Mouse (Mus musculus) spleen, adult 2 months (tissue): ENCODE measurements around the gene Asxl2. TPM values are rescaled to one million over a fixed set of nuclear protein-coding genes. Genes with fewer than 3 reads are reported as not detected.

Source experiments
- DNase-seq, 2 experiments: peaks; one replicate each; pipeline versions ENCODE4 v3.0.0 to v3.0.0-alpha.2; 2012 to 2021; ENCODE audit warnings: low spot score in 2 of 2, low read depth in 1 of 2
- H3K27ac ChIP-seq: fragments of 200-500 bp; 2 replicates; pipeline ENCODE4 v1.5.1; 2012; ENCODE audit warnings: low read length, inconsistent platforms; ENCODE audit not compliant: insufficient read depth
- H3K27me3 ChIP-seq: fragments of 200-500 bp; 2 replicates; pipeline ENCODE4 v1.6.1; 2012; ENCODE audit warnings: mild to moderate bottlenecking, moderate library complexity, low read length, inconsistent platforms; ENCODE audit not compliant: control insufficient read depth, insufficient read depth
- H3K36me3 ChIP-seq: fragments of 200-500 bp; 2 replicates; pipeline ENCODE4 v1.6.1; 2012; ENCODE audit warnings: mild to moderate bottlenecking, low read length, inconsistent platforms; ENCODE audit not compliant: control insufficient read depth, insufficient read depth
- H3K4me1 ChIP-seq: fragments of 200-500 bp; 2 replicates; pipeline ENCODE4 v1.6.1; 2011; ENCODE audit warnings: inconsistent platforms; ENCODE audit not compliant: control insufficient read depth, insufficient read depth, insufficient read length
- H3K4me3 ChIP-seq: fragments of 200-500 bp; 2 replicates; pipeline ENCODE4 v1.5.1; 2011; ENCODE audit warnings: mild to moderate bottlenecking, inconsistent platforms; ENCODE audit not compliant: insufficient read depth, insufficient read length; ENCODE audit errors: extremely low read depth
- CTCF ChIP-seq: fragments of 200-500 bp; IDR thresholded peaks from 2 replicates; pipeline ENCODE4 v1.5.1; 2011; ENCODE audit warnings: mild to moderate bottlenecking, inconsistent platforms; ENCODE audit not compliant: insufficient read depth, insufficient read length, insufficient replicate concordance; ENCODE audit errors: extremely low read depth
- POLR2A ChIP-seq: fragments of 200-500 bp; IDR thresholded peaks from 2 replicates; pipeline ENCODE4 v1.6.1; 2011; ENCODE audit warnings: low read depth, low read length, inconsistent platforms
- WGBS: fragments of 180-500 bp; shearing (Covaris S2); methylation state at CpG from one replicate; pipeline ENCODE4 v1.1.7; 2018; 5-methylcytosine and 5-hydroxymethylcytosine counted together
- polyA plus RNA-seq: library from polyadenylated mRNA; depleted of rRNA; stranded (reverse); fragments of >200 nt; gene quantifications from 2 replicates; pipeline ENCODE4 v1.2.3, GENCODE M21; 2012

The Asxl2 gene
- polyA plus RNA-seq, 1 experiment, result 7.1 TPM

- DNase-seq, result no peak
- H3K27ac ChIP-seq, result no peak overlapping the region
- no peaks in the 10 kb centered on the region for H3K36me3 ChIP-seq
- TF ChIP-seq POLR2A, result no peak
- no peak for TF ChIP-seq CTCF
- H3K4me1 ChIP-seq, result no peaks in the 10 kb centered on the region
- no peak overlapping the region for H3K4me3 ChIP-seq
- 75% methylated on average over 2 of the region's 2 CpGs for WGBS
- no peaks in the 10 kb centered on the region for H3K27me3 ChIP-seq
Measured at GRCm38 (mm10) chr12:3539605-3540004, 112.9 kb downstream of the Asxl2 start.

GRCm38 (mm10) chr12:3540871-3541270 is 114.2 kb downstream of the Asxl2 start:
- no peak for DNase-seq
- Histone ChIP-seq H3K36me3 (no peaks in the 10 kb centered on the region), H3K4me1 (no peaks in the 10 kb centered on the region), H3K27ac (no peak overlapping the region), H3K27me3 (no peaks in the 10 kb centered on the region), H3K4me3 (no peak overlapping the region)
- 93% methylated on average over 7 of the region's 7 CpGs for WGBS
- TF ChIP-seq CTCF (no peak), POLR2A (no peak)

GRCm38 (mm10) chr12:3545451-3545850 is 118.8 kb downstream of the Asxl2 start:
- Histone ChIP-seq H3K27me3 (no peaks in the 10 kb centered on the region), H3K36me3 (no peaks in the 10 kb centered on the region), H3K4me3 (no peak overlapping the region), H3K27ac (no peak overlapping the region), H3K4me1 (peaks cover 3% of the 10 kb centered on the region; the same call in 1 of the 2 replicates)
- TF ChIP-seq POLR2A (no peak), CTCF (no peak)
- no peak for DNase-seq
- WGBS, result 45% methylated on average over 3 of the region's 3 CpGs

- DNase-seq, result no peak
- Histone ChIP-seq H3K27ac (no peak overlapping the region), H3K27me3 (no peaks in the 10 kb centered on the region), H3K4me1 (peaks cover 3% of the 10 kb centered on the region; the same call in 1 of the 2 replicates), H3K36me3 (no peaks in the 10 kb centered on the region), H3K4me3 (no peak overlapping the region)
- TF ChIP-seq POLR2A (no peak), CTCF (no peak)
- WGBS, result 86% methylated on average over 4 of the region's 4 CpGs
Measured at GRCm38 (mm10) chr12:3546121-3546658, 119.5 kb downstream of the Asxl2 start.

GRCm38 (mm10) chr12:3546781-3547180 is 120.1 kb downstream of the Asxl2 start:
- Histone ChIP-seq H3K36me3 (no peaks in the 10 kb centered on the region), H3K4me3 (no peak overlapping the region), H3K27me3 (no peaks in the 10 kb centered on the region), H3K27ac (no peak overlapping the region), H3K4me1 (peaks cover 3% of the 10 kb centered on the region; the same call in 1 of the 2 replicates)
- no peak for TF ChIP-seq POLR2A
- WGBS, result 71% methylated on average over 6 of the region's 6 CpGs
- no peak for DNase-seq

GRCm38 (mm10) chr12:3547506-3547905 is 120.8 kb downstream of the Asxl2 start:
- H3K4me3 ChIP-seq, result no peak overlapping the region
- no peaks in the 10 kb centered on the region for H3K36me3 ChIP-seq
- DNase-seq, result no peak
- H3K27me3 ChIP-seq, result no peaks in the 10 kb centered on the region
- H3K27ac ChIP-seq, result no peak overlapping the region
- no peak for TF ChIP-seq POLR2A
- TF ChIP-seq CTCF, result no peak
- WGBS, result 20% methylated on average over 4 of the region's 4 CpGs
- peaks cover 3% of the 10 kb centered on the region; the same call in 1 of the 2 replicates for H3K4me1 ChIP-seq

GRCm38 (mm10) chr12:3547911-3548310 is 121.3 kb downstream of the Asxl2 start:
- no peak overlapping the region for H3K27ac ChIP-seq
- DNase-seq, result no peak
- WGBS, result 43% methylated on average over 3 of the region's 3 CpGs

More at GRCm38 (mm10) chr12:3547911-3548310, 121.3 kb downstream of the Asxl2 start:
- no peaks in the 10 kb centered on the region for H3K36me3 ChIP-seq
- TF ChIP-seq CTCF (no peak), POLR2A (no peak)
- H3K4me1 ChIP-seq, result peaks cover 3% of the 10 kb centered on the region; the same call in 1 of the 2 replicates
- H3K27me3 ChIP-seq, result no peaks in the 10 kb centered on the region
- H3K4me3 ChIP-seq, result no peak overlapping the region
